Mouse (Mus musculus) G1E (cell line): Measurements from ENCODE around the gene Magix.

Experiments used
- CTCF ChIP-seq: IDR thresholded peaks from 2 replicates; pipeline ENCODE4 v1.5.1; 2012; ENCODE audit warnings: low read depth, low read length, inconsistent platforms, mixed read lengths
- TAL1 ChIP-seq: conservative IDR thresholded peaks from 2 replicates; pipeline ENCODE4 v1.6.1; 2012; ENCODE audit warnings: low read depth, low read length, inconsistent platforms, mixed read lengths

DNA sequence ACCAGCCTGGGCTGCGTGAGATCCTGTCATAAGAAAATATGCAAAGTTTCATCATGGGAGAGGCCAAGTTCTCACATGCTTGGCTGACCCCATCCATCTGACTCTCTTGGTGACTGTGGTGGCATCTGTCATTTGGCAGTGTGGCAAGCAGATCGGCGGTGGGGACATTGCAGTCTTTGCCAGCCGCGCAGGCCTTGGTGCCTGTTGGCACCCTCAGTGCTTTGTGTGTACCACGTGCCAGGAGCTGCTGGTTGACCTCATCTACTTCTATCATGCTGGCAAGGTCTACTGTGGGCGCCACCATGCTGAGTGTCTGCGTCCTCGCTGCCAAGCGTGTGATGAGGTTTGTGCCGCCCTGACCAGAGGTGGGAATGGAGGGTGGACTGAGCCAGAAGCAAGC, 16.3 kb downstream of the Magix start:
- TF ChIP-seq TAL1: no peak
- TF ChIP-seq CTCF: no peak
